Mouse (Mus musculus) MEL (cell line): ENCODE results near the gene 4930507D05Rik. TPM values are rescaled to one million over a fixed set of nuclear protein-coding genes. Genes with fewer than 3 reads are reported as not detected.

Source experiments
- DNase-seq: peaks from one replicate; pipeline ENCODE4 v3.0.0; 2011; ENCODE audit warnings: low read depth, low spot score
- H3K27ac ChIP-seq: 2 replicates; pipeline ENCODE4 v1.5.1; 2012; ENCODE audit warnings: low read depth, mild to moderate bottlenecking, control low read depth, low read length, moderate library complexity; ENCODE audit not compliant: control insufficient read depth
- H3K27me3 ChIP-seq, 2 experiments: fragments of 150-350 bp in 1 of 2; sonication (generic) in 1 of 2; 2 replicates each; pipeline ENCODE4 v1.6.1; 2012; ENCODE audit warnings: low read length in 2 of 2, mild to moderate bottlenecking in 2 of 2, improper control_type of control experiment in 1 of 2, moderate library complexity in 1 of 2; ENCODE audit not compliant: insufficient read depth in 2 of 2, control insufficient read depth in 1 of 2
- H3K36me3 ChIP-seq, 2 experiments: 2 replicates each; pipeline ENCODE4 v1.6.1; 2012 to 2014; ENCODE audit warnings: low read length in 2 of 2, improper control_type of control experiment in 1 of 2, inconsistent platforms in 1 of 2, mild to moderate bottlenecking in 1 of 2; ENCODE audit not compliant: insufficient read depth in 2 of 2, control insufficient read depth in 1 of 2
- H3K4me1 ChIP-seq, 2 experiments: fragments of 150-350 bp in 1 of 2; sonication (generic) in 1 of 2; 2 replicates each; pipeline ENCODE4 v1.6.1; 2012; ENCODE audit warnings: low read length in 2 of 2, improper control_type of control experiment in 1 of 2, mild to moderate bottlenecking in 1 of 2; ENCODE audit not compliant: insufficient read depth in 2 of 2, control insufficient read depth in 1 of 2
- H3K4me3 ChIP-seq, 2 experiments: fragments of 150-350 bp in 1 of 2; sonication (generic) in 1 of 2; 2 replicates each; pipeline ENCODE4 v1.5.1; 2012; ENCODE audit warnings: low read depth in 2 of 2, low read length in 2 of 2, mild to moderate bottlenecking in 2 of 2, moderate library complexity in 2 of 2, control low read depth in 1 of 2, improper control_type of control experiment in 1 of 2; ENCODE audit not compliant: control insufficient read depth in 1 of 2, insufficient read depth in 1 of 2
- H3K79me2 ChIP-seq: 2 replicates; pipeline ENCODE4 v1.6.1; 2012; ENCODE audit warnings: mild to moderate bottlenecking, low read length, moderate library complexity; ENCODE audit not compliant: control insufficient read depth, poor library complexity, insufficient read depth
- H3K9ac ChIP-seq: 2 replicates; pipeline ENCODE4 v1.6.1; 2012; ENCODE audit warnings: low read depth, mild to moderate bottlenecking, control low read depth, low read length, moderate library complexity; ENCODE audit not compliant: control insufficient read depth, poor library complexity, severe bottlenecking
- H3K9me3 ChIP-seq: fragments of 150-350 bp; sonication (generic); replicated peaks from 2 replicates; pipeline ENCODE4 v1.6.1; 2012; ENCODE audit warnings: mild to moderate bottlenecking, low read length, improper control_type of control experiment, moderate library complexity; ENCODE audit not compliant: insufficient read depth
- CHD1 ChIP-seq: IDR thresholded peaks from 2 replicates; pipeline ENCODE4 v1.6.1; 2012; ENCODE audit warnings: low read depth, mild to moderate bottlenecking, inconsistent platforms, low read length, improper control_type of control experiment
- CTCF ChIP-seq, 3 experiments: IDR thresholded peaks in 2 of 3; conservative IDR thresholded peaks in 1 of 3; 2 replicates each; pipeline ENCODE4 v1.5.1; 2011 to 2012; ENCODE audit warnings: low read length in 3 of 3, low read depth in 2 of 3, mild to moderate bottlenecking in 2 of 3, improper control_type of control experiment in 1 of 3, inconsistent platforms in 1 of 3, mixed read lengths in 1 of 3, moderate library complexity in 1 of 3; ENCODE audit not compliant: control insufficient read depth in 1 of 3, insufficient read depth in 1 of 3, poor library complexity in 1 of 3, severe bottlenecking in 1 of 3
- ELF1 ChIP-seq: IDR thresholded peaks from 2 replicates; pipeline ENCODE4 v1.6.1; 2014; ENCODE audit warnings: low read depth, mild to moderate bottlenecking, inconsistent platforms, low read length, improper control_type of control experiment, moderate library complexity
- KAT2A ChIP-seq: conservative IDR thresholded peaks from 2 replicates; pipeline ENCODE4 v1.6.1; 2012; ENCODE audit warnings: low read depth, low read length, improper control_type of control experiment, inconsistent platforms
- MAFK ChIP-seq: IDR thresholded peaks from 2 replicates; pipeline ENCODE4 v1.6.1; 2011; ENCODE audit warnings: low read depth, mild to moderate bottlenecking, low read length, improper control_type of control experiment, borderline replicate concordance
- POLR2A ChIP-seq, 2 experiments: IDR thresholded peaks; 2 replicates each; pipeline ENCODE4 v1.6.1; 2011 to 2012; ENCODE audit warnings: low read length in 2 of 2, mild to moderate bottlenecking in 2 of 2, control low read depth in 1 of 2, improper control_type of control experiment in 1 of 2, low read depth in 1 of 2, moderate library complexity in 1 of 2; ENCODE audit not compliant: control insufficient read depth in 1 of 2, insufficient read depth in 1 of 2, poor library complexity in 1 of 2
- RAD21 ChIP-seq: IDR thresholded peaks from 2 replicates; pipeline ENCODE4 v1.6.1; 2011; ENCODE audit warnings: mild to moderate bottlenecking, low read depth, low read length, improper control_type of control experiment
- SIN3A ChIP-seq: IDR thresholded peaks from 2 replicates; pipeline ENCODE4 v1.6.1; 2012; ENCODE audit warnings: low read length, improper control_type of control experiment, inconsistent platforms
- SMC3 ChIP-seq: IDR thresholded peaks from 2 replicates; pipeline ENCODE4 v1.6.1; 2011; ENCODE audit warnings: low read depth, low read length, improper control_type of control experiment
- UBTF ChIP-seq: IDR thresholded peaks from 2 replicates; pipeline ENCODE4 v1.6.1; 2012; ENCODE audit warnings: low read depth, mild to moderate bottlenecking, inconsistent platforms, low read length, improper control_type of control experiment, moderate library complexity, borderline replicate concordance; ENCODE audit not compliant: insufficient read depth
- USF2 ChIP-seq, 2 experiments: IDR thresholded peaks; 2 replicates each; pipeline ENCODE4 v1.6.1; 2011 to 2012; ENCODE audit warnings: improper control_type of control experiment in 2 of 2, low read length in 2 of 2, borderline replicate concordance in 1 of 2, inconsistent platforms in 1 of 2, low read depth in 1 of 2, mild to moderate bottlenecking in 1 of 2; ENCODE audit not compliant: insufficient read depth in 1 of 2
- ZC3H11A ChIP-seq: IDR thresholded peaks from 2 replicates; pipeline ENCODE4 v1.6.1; 2012; ENCODE audit warnings: low read depth, mild to moderate bottlenecking, inconsistent platforms, low read length, improper control_type of control experiment
- ZMIZ1 ChIP-seq: IDR thresholded peaks from 2 replicates; pipeline ENCODE4 v1.6.1; 2012; ENCODE audit warnings: low read depth, mild to moderate bottlenecking, inconsistent platforms, low read length, improper control_type of control experiment, moderate library complexity
- ZNF384 ChIP-seq: IDR thresholded peaks from 2 replicates; pipeline ENCODE4 v1.6.1; 2012; ENCODE audit warnings: low read depth, mild to moderate bottlenecking, inconsistent platforms, low read length, improper control_type of control experiment
- polyA plus RNA-seq, 2 experiments: library from polyadenylated mRNA; stranded (reverse) in 1 of 2; unstranded in 1 of 2; fragments of >175 nt in 1 of 2; fragments of >200 nt in 1 of 2; gene quantifications; 2 replicates each; pipeline versions ENCODE4 v1.2.1 to v1.2.4; 2012; ENCODE audit warnings: low replicate concordance in 2 of 2, low read depth in 1 of 2; ENCODE audit not compliant: insufficient read length in 2 of 2, insufficient read depth in 1 of 2, missing spikeins in 1 of 2
- total RNA-seq: library from RNA; depleted of rRNA; stranded (reverse); fragments of 300-350 nt; gene quantifications from 2 replicates; pipeline ENCODE4 v1.2.3, GENCODE M21; 2012

4930507D05Rik gene
- total and polyA plus RNA-seq, 3 experiments, result 0.33 to 0.58 TPM; not detected in 1

- peaks cover 2 to 29% of the 10 kb centered on the region in 2 experiments; a peak in 3 of 4 replicates for H3K4me1 ChIP-seq
- no peak overlapping the region for H3K4me3 ChIP-seq
- no peak overlapping the region for H3K27ac ChIP-seq
- H3K36me3 ChIP-seq, result peaks cover 0 to 13% of the 10 kb centered on the region in 2 experiments; a peak in 2 of 4 replicates
- 0 out of 2 replicates have a peak, but pooled peaks have one; percentile 18 for TF ChIP-seq ELF1
- peak; percentile 91 for TF ChIP-seq SMC3
- no peak for TF ChIP-seq CHD1
- peak; percentile 86 for TF ChIP-seq ZC3H11A
- no peak for TF ChIP-seq KAT2A
- TF ChIP-seq ZMIZ1, result no peak
- no peak for TF ChIP-seq ZNF384
- no peak for TF ChIP-seq MAFK
- no peak for TF ChIP-seq USF2 (IDR thresholded peaks at IDR 0.05; ENCODE audit: borderline replicate concordance in 1 of 2, insufficient read depth in 1 of 2, low read depth in 1 of 2, low read length in 2 of 2)
- TF ChIP-seq RAD21, result peak; percentile 83
- peak; percentile 85 to 93 (median 92) for TF ChIP-seq CTCF (IDR thresholded peaks at IDR 0.05 in 2 of 3, conservative IDR thresholded peaks at IDR 0.05 in 1 of 3; ENCODE audit: control insufficient read depth in 1 of 3, insufficient read depth in 1 of 3, low read depth in 2 of 3, low read length in 3 of 3, poor library complexity in 1 of 3, severe bottlenecking in 1 of 3)
- no peak for TF ChIP-seq UBTF
- no peak for TF ChIP-seq POLR2A (IDR thresholded peaks at IDR 0.05; ENCODE audit: control insufficient read depth in 1 of 2, insufficient read depth in 1 of 2, low read depth in 1 of 2, low read length in 2 of 2, poor library complexity in 1 of 2)
- no peak overlapping the region for H3K9ac ChIP-seq
- peak; percentile 76 for DNase-seq
- H3K27me3 ChIP-seq, result no peaks in the 10 kb centered on the region
- H3K79me2 ChIP-seq, result no peaks in the 10 kb centered on the region
- no peaks in the 10 kb centered on the region for H3K9me3 ChIP-seq
These were observed 38.3 kb upstream of the 4930507D05Rik start for GRCm38 (mm10) chr10:62410943-62411342.

DNA sequence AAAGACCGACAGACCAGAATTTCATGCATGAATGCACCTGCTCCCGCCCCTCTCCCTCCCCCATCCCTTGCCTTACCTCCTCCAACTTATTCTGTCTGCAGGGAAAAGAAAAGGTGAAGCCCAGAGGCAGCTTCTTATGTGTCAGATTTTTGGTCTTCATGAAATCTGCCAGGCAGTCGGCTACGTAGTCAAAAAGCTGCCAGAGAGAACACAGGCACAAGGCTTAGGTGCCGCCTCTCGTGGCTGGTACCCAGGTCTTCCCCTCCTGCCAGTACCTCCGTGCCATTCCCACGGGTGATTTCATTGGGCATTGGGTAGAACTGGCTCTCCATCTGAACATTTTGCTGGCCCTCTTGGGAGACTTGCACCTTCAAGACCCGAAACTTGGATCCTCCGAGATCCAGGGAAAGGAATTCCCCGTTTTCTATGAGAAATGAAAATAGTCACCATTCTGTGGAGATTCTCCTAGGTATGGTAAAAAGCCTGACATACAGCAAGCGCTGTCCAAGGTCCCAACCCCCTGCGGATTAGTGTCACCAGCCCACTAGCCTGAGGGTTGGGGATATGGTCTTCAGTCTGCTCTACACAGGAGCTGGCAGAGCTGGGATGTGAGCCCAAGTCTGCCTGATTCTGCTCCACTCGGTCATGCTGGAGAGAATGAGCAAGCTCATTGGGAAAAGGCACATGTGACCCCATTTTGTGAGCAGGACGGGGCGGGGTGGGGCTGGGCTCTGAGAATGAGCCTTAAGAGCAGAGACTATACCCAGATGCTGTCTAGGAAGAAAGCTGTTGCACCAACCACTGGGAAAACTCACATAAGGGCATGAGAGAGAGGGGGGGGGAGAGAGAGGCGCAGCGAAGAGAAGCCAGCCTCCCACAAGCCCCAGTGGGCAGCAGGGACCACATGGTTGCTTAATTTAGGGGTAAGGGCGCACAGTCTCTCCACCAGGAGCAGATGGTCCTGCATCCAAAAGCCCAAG, 37.6 kb upstream of the 4930507D05Rik start:
- Histone ChIP-seq H3K9ac (no peak overlapping the region), H3K79me2 (no peaks in the 10 kb centered on the region), H3K4me1 (peaks cover 2 to 33% of the 10 kb centered on the region in 2 experiments; a peak in 3 of 4 replicates), H3K9me3 (no peaks in the 10 kb centered on the region), H3K4me3 (no peak overlapping the region), H3K27ac (no peak overlapping the region), H3K27me3 (no peaks in the 10 kb centered on the region), H3K36me3 (peaks cover 0 to 16% of the 10 kb centered on the region in 2 experiments; a peak in 2 of 4 replicates)
- TF ChIP-seq CTCF (IDR thresholded peaks at IDR 0.05 in 2 of 3, conservative IDR thresholded peaks at IDR 0.05 in 1 of 3; ENCODE audit: control insufficient read depth in 1 of 3, insufficient read depth in 1 of 3, low read depth in 2 of 3, low read length in 3 of 3, poor library complexity in 1 of 3, severe bottlenecking in 1 of 3) (no peak), SIN3A (peak; percentile 58)
- DNase-seq, result peak; percentile 53
